Mouse (Mus musculus): ENCODE results near the gene Tmem215.

The Tmem215 gene

GRCm38 (mm10) chr4:40471880-40472279 is at the start of gene Tmem215:
TSS of gene Tmem215 (plus strand) at chr4:40472180.
- no peak for DNase-seq (ENCODE audit: low spot score)

- DNase-seq (ENCODE audit: low spot score) = no peak
Observed at GRCm38 (mm10) chr4:40431916-40432315, 40.1 kb upstream of the Tmem215 start.

DNA sequence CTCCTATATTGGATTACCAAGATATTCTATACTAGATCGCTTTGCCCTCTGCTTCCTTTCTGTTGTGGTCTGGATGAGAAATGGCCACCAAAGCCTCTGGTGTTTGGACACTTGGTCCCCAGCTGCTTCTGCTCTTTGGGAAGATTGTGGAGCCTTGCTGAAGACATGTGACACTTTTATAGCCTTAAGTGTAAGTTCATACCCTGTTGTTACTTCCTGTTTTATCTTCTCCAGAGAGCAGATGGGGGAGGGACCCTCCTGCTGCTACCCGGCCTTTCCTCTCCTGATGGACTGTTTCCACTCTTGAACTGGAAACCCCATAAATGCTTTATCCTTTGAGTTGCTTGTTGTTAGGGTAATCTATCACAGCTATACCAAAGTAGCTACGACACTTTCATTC is 38.6 kb upstream of the Tmem215 start:
- DNase-seq (ENCODE audit: low spot score) = no peak

- no peak for DNase-seq (ENCODE audit: low spot score)
Observed at GRCm38 (mm10) chr4:40434388-40434787, 37.6 kb upstream of the Tmem215 start.

DNA sequence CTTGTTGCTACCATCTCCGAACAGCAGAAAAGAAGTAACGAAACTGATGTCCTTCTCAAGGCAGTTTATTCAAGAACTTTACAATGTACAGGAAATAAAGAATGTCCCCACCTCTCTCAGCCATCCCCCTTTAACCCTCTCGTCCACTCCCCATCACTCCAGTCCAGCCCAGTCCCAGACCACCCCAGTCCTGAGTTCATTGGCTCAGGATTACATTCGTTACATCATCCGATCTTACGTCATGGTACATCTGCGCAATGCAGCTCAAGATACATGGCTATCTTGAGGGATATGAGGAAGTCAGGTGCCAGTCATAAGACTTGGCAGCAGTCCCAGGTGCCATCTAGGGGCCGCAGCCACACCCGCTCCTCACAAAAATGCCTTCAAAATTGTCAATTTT is 28.4 kb upstream of the Tmem215 start:
- DNase-seq (ENCODE audit: low spot score) = no peak

DNA sequence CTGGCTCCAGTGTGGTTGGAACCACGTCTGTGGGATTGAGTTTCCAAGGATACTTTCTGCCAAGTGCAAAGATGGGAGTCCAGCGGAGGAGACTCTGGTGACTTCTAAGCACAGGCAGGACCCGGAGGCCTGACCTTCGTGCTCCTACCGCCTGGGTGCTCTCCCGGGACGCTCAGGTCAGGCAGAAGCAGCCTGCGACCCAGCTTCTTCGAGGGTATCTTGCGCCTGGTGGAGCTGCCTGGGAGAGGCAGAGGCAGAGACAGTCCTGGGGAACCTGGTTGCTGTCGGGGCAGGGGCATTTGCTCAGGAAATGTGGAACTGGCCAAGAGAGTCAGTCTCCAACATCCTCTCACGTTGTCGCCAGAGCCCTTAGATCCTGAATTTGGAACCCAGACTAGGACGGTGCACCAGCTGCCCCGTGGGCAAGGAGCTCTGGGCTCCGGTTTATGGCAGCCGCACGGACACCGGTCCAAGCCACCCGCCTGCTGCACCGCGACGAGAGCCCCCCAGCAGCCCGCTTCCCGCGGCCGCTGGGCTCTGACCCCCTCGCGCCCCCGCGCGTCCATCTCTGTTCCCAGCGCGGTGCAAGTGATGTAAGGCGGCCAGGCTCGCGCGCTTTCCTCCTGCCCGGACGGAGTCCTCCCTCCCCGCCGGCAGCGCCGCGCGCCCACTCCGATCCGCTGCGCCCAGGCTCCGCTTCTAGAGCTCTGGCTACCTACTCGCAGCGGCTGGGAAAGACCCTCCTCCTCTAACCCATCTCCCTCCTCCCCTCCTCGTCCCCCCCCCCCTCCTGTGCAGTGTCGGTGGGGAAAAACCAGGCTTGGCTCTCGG is 935 bp downstream of the Tmem215 start:
- peak; percentile 24 for DNase-seq (ENCODE audit: low spot score)

DNA sequence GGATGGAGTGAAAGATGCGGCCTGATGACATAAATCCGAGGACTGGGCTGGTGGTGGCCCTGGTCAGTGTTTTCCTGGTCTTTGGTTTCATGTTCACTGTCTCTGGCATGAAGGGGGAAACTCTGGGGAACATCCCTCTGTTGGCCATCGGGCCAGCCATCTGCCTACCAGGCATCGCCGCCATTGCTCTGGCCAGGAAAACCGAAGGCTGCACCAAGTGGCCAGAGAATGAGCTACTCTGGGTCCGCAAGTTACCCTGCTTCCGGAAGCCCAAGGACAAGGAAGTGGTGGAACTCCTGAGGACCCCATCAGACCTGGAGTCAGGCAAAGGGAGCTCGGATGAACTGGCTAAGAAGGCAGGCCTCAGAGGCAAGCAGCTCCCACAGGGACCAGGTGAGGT is 1.9 kb downstream of the Tmem215 start:
- DNase-seq (ENCODE audit: low spot score) = no peak

DNA sequence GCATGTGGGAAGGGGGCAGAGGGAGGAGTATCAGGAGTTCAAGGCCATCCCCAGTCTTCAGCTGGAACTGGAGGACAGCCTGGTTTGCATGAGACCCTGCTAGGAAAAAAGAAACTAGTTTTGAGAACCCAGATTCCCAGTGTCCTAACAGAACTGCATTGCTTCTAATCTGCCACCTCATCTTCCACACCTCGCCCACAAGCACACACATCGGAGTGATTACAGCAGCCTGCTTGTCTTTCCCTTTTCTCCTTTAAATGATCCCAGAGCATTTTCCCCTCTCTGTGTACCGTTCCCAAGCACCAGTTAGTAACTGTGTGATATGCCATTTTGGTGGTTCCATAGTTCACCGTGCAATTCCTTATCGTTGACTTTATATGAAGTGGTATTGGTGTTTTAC is 6.0 kb downstream of the Tmem215 start:
- DNase-seq (ENCODE audit: low spot score) = no peak

- no peak for DNase-seq (ENCODE audit: low spot score)
Observed at GRCm38 (mm10) chr4:40486546-40486945, 14.6 kb downstream of the Tmem215 start.

GRCm38 (mm10) chr4:40491731-40492130 is 19.8 kb downstream of the Tmem215 start:
- DNase-seq (ENCODE audit: low spot score) = no peak

GRCm38 (mm10) chr4:40496354-40496753 is 24.4 kb downstream of the Tmem215 start:
- DNase-seq (ENCODE audit: low spot score) = no peak

- no peak for DNase-seq (ENCODE audit: low spot score)
Observed at GRCm38 (mm10) chr4:40496828-40497227, 24.8 kb downstream of the Tmem215 start.

DNA sequence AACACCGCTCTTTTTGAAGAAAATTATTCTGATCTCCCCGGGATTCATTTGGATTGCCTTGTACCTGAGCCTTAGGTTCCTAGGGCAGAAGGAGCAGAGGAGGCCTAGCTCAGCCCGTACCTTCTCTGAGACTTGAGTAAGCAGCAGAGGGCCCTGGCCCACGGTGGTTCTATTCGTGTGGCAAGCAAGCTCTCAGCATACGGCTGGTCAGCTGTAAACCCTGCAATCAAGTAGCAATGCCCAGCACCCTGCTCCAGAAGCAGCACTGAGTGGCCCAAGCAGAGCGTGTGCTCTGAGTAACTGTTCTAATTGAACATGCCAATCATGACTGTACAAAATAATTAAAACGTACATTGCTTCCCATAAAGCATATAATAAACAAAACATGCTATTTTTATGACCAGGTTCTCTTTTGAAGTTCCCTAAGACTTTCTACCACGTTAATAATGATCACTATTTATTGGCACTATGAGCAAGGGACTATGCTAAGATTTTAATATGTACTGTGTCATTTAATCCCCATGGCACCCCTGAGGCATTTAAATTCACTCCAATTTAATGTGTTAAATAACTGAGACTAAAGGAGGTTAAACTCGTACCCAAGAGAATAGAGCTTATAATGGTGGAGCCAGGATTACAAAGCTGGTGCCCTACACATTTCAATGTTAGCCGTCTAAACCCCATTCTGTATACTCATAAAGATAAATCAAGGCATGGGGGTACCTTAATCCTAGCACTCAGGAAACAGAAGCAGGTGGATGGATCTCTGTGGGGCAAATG is 28.0 kb downstream of the Tmem215 start:
- no peak for DNase-seq (ENCODE audit: low spot score)

- no peak for DNase-seq (ENCODE audit: low spot score)
Observed at GRCm38 (mm10) chr4:40502459-40502858, 30.5 kb downstream of the Tmem215 start.

GRCm38 (mm10) chr4:40509534-40509933 is 37.6 kb downstream of the Tmem215 start:
- DNase-seq (ENCODE audit: low spot score) = no peak

DNA sequence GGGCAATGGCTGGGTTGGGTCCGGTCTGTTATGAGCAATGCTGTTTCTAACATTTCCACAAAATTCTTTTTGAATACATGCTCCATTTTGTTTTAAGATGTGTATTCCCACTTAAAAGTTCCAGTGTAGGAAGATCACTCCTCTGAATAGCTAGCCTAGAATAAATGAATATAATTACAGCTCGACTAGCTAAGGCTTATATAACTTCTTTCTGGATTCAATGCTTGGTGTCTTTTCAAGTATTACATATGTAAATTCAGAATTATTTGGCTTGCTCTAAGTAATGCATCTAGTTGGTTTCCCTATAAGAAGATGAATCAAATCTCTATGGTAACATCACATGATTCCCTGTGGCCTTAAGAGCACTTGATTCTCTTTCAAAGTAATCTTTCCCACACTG is 41.3 kb downstream of the Tmem215 start:
- DNase-seq (ENCODE audit: low spot score) = no peak

- DNase-seq (ENCODE audit: low spot score) = no peak
Observed at GRCm38 (mm10) chr4:40518545-40519324, 46.8 kb downstream of the Tmem215 start.
